Mouse (Mus musculus) forebrain, embryonic 11.5 days (tissue): ENCODE data around the gene Aldh3a2. TPM values are rescaled to one million over a fixed set of nuclear protein-coding genes. Genes with fewer than 3 reads are reported as not detected.
"Not testable (repeated sequence)": the region's sequence is repeated elsewhere in the genome, so short reads cannot be mapped to it uniquely, and the experiment has no call there.

ENCODE experiments used
- ATAC-seq: fragments of 200-750 bp; cut with Nextera tagmentation; replicated peaks from 2 replicates; pipeline ENCODE4 v1.8.0; 2017; ENCODE audit warnings: moderate TSS enrichment; ENCODE audit not compliant: low FRiP score
- DNase-seq: peaks from one replicate; pipeline ENCODE4 v3.0.0-alpha.2; 2017; ENCODE audit warnings: low spot score
- H3K27ac ChIP-seq: fragments of 300-500 bp; sonication (generic); 2 replicates; pipeline ENCODE4 v1.5.1; 2014; ENCODE audit warnings: low read depth, low read length
- H3K27me3 ChIP-seq: fragments of 300-500 bp; sonication (generic); 2 replicates; pipeline ENCODE4 v1.6.1; 2014; ENCODE audit warnings: mild to moderate bottlenecking, low read length, mixed read lengths; ENCODE audit not compliant: control insufficient read depth, insufficient read depth
- H3K36me3 ChIP-seq: fragments of 300-500 bp; sonication (generic); 2 replicates; pipeline ENCODE4 v1.6.1; 2014; ENCODE audit warnings: mild to moderate bottlenecking, low read length, moderate library complexity, mixed read lengths; ENCODE audit not compliant: control insufficient read depth, insufficient read depth
- H3K4me1 ChIP-seq: fragments of 300-500 bp; sonication (generic); replicated peaks from 2 replicates; pipeline ENCODE4 v1.6.1; 2014; ENCODE audit warnings: low read length, mixed read lengths; ENCODE audit not compliant: control insufficient read depth, insufficient read depth
- H3K4me2 ChIP-seq: fragments of 300-500 bp; sonication (generic); 2 replicates; pipeline ENCODE4 v1.6.1; 2014; ENCODE audit warnings: low read depth, mild to moderate bottlenecking, low read length, moderate library complexity, mixed read lengths; ENCODE audit not compliant: severe bottlenecking
- H3K4me3 ChIP-seq: fragments of 300-500 bp; sonication (generic); 2 replicates; pipeline ENCODE4 v1.5.1; 2014; ENCODE audit warnings: low read depth, low read length
- H3K9ac ChIP-seq: fragments of 300-500 bp; sonication (generic); 2 replicates; pipeline ENCODE4 v1.6.1; 2014; ENCODE audit warnings: low read length
- H3K9me3 ChIP-seq: fragments of 300-500 bp; sonication (generic); 2 replicates; pipeline ENCODE4 v1.6.1; 2016; ENCODE audit warnings: low read length, mixed read lengths; ENCODE audit not compliant: control insufficient read depth
- WGBS: fragments of 180-500 bp; shearing (Covaris S2); extraction: QIAGEN DNeasy Blood & Tissue Kit; methylation state at CpG from one replicate; pipeline ENCODE4 v1.1.7; 2014; 5-methylcytosine and 5-hydroxymethylcytosine counted together
- polyA plus RNA-seq: library from polyadenylated mRNA; unstranded; fragments of >200 nt; fragmentation: Nextera tagmentation; extraction: Ambion mirVana; gene quantifications from 2 replicates; pipeline ENCODE4 v1.2.1, GENCODE M21; 2014

Aldh3a2 gene
- polyA plus RNA-seq, 1 experiment from 2014 or later = 21.8 TPM

DNA sequence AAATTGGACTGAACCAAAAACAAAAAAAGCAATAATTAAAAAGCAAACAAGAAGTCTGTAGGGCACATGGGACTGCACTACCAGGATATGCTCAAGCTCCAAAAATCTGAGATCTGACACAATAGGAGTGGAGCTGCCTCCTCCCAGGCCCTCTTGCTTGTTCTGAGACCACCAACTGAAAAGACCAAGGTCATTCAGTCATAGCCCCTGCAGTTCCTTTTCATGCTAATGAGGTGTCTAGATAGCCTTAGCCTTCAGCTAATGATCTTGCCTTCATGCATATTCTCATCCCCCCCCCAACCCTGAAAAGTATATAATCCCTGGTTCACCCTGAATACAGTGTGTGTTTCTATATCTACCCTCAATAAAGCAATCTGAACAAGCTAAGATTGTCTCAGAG, 85.6 kb downstream of the Aldh3a2 start:
- Histone ChIP-seq H3K9ac (no peak overlapping the region), H3K4me1 (no peaks in the 10 kb centered on the region), H3K4me3 (no peak overlapping the region), H3K9me3 (no peaks in the 10 kb centered on the region), H3K4me2 (no peak overlapping the region), H3K27ac (no peak overlapping the region), H3K27me3 (no peaks in the 10 kb centered on the region), H3K36me3 (no peaks in the 10 kb centered on the region)
- DNase-seq (no peak), ATAC-seq (no peak)

DNA sequence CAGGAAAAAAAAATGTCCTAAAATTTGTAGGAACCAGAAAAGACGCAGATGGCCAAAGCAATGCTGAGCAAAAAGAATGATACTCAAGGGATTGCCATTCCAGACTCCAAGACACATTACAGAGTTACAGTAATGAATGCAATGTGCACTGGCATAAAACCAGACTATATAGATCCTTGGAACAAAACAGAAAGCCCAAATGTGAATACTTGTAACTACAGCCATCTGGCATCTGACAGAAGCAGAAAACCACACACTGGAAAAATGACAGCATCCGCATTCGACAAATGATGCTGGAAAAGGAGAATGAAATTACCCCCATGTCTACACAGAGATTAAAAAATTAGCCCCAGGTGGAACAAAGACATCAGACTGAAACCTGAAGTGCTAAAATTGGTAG, 86.9 kb downstream of the Aldh3a2 start:
- H3K4me1 ChIP-seq = no peaks in the 10 kb centered on the region
- H3K36me3 ChIP-seq = no peaks in the 10 kb centered on the region
- no peak overlapping the region for H3K9ac ChIP-seq
- no peak overlapping the region for H3K4me3 ChIP-seq
- WGBS = 90% methylated on average over 3 of the region's 3 CpGs
- H3K27me3 ChIP-seq = no peaks in the 10 kb centered on the region
- DNase-seq (no peak), ATAC-seq (no peak)
- H3K9me3 ChIP-seq = no peaks in the 10 kb centered on the region
- H3K4me2 ChIP-seq = no peak overlapping the region
- H3K27ac ChIP-seq = no peak overlapping the region

DNA sequence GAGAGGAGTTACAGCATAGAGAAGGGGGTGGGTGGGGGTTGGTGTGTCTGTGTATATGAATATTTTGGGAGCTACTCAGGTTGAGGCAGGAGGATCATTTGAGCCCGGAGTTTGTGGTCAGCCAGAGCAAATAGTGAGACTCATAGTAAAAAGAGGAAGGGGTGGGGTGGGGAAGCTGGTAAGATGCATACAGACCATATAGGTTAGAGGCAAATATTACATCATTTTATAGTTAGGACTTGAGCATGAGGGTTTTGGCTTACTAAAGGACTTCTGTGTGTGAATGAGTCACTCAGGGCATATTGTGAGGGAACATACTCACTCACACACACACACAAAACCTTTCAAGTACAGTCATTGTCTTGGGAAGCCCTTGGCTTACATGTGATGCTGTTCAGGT, 90.9 kb downstream of the Aldh3a2 start:
- Histone ChIP-seq H3K4me1 (peaks cover 7% of the 10 kb centered on the region; the same call in 1 of the 2 replicates), H3K27ac (no peak overlapping the region), H3K36me3 (no peaks in the 10 kb centered on the region), H3K9ac (no peak overlapping the region), H3K27me3 (no peaks in the 10 kb centered on the region), H3K4me3 (no peak overlapping the region), H3K4me2 (no peak overlapping the region), H3K9me3 (no peaks in the 10 kb centered on the region)
- ATAC-seq (no peak), DNase-seq (no peak)
- 92% methylated on average over 1 of the region's 1 CpGs for WGBS

DNA sequence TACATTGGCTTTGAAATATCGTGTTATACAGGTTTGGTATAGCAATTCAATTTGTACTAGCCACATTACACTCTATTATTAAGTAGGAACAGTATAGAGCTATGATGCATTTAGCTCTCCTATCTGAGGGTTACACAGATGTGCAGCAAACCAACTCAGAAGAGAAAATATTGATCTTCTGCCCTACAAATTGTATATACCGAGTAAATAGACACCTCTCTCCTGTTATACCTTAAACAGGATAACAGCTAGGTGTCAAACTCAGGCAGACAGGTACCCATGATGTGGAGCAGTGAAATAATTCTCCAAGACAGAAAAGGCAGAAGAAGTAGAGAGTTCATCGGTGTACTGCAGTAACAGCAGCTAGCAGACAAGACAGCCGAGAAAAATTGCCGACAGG, 91.5 kb downstream of the Aldh3a2 start:
- peaks cover 7% of the 10 kb centered on the region; the same call in 1 of the 2 replicates for H3K4me1 ChIP-seq
- H3K4me2 ChIP-seq = peak overlapping the region; percentile 37; the same call in 1 of the 2 replicates
- no peaks in the 10 kb centered on the region for H3K27me3 ChIP-seq
- no peak overlapping the region for H3K4me3 ChIP-seq
- no peaks in the 10 kb centered on the region for H3K9me3 ChIP-seq
- ATAC-seq (no peak), DNase-seq (no peak)
- H3K36me3 ChIP-seq = no peaks in the 10 kb centered on the region; the same call in 1 of the 2 replicates
- no peak overlapping the region for H3K9ac ChIP-seq
- 73% methylated on average over 5 of the region's 5 CpGs for WGBS
- no peak overlapping the region for H3K27ac ChIP-seq

DNA sequence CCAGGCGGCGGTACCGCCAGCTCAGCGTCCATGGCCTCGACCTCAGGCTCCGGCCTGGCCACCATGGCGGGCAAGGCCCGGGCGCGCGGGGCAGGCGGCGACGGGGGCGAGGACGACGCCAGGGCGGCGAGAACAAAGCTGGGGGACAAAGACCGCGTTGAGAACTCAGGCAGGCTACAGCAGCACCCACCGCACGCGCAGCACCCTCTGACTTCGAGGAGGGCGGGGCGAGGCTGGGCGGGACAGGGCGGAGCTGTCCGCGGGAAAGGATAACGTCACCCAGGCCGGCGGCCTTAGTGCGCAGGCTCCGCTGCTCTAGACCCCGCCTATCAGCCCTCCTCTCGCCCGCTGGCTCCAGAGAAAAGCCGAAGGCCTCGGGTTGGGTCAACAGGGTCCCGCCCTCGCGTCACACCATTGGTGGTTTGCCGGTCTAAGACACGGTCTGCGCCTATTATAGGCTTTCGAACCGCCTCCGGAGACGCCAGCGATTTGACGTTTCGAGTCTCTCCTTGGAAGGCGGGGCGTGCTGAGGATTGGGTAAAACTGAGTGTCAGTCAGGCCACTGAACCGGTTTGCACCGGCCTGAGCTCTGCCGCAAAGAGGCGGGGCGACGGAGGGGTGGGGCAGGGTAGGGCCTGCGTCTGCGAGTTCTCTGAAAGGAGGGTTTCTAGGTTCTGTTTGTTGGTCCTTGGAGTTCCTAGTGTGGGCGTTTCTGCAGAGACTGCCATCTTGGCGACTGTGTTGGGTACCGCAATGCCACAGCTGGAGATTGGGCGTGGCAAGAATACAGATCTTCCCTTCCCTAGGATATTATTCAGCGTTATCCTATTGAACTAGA, 92.2 kb downstream of the Aldh3a2 start, which contains the start of gene Usp22:
Usp22 (minus strand) TSS at position 235 of the 838 bp plus-strand sequence.
- Histone ChIP-seq H3K4me2 (peak within 1 kb of the TSS; percentile 62), H3K9me3 (no peaks in the 10 kb centered on the region), H3K27me3 (no peaks in the 10 kb centered on the region), H3K9ac (peak within 1 kb of the TSS; percentile 89), H3K27ac (peak within 1 kb of the TSS; percentile 79), H3K4me1 (peaks cover 7% of the 10 kb centered on the region; the same call in 1 of the 2 replicates), H3K36me3 (no peaks in the 10 kb centered on the region; the same call in 1 of the 2 replicates), H3K4me3 (peak within 1 kb of the TSS; percentile 68)
- ATAC-seq (peak; percentile 98), DNase-seq (peak; percentile 99)
- WGBS = under 1% methylated on average over 69 of the region's 69 CpGs

DNA sequence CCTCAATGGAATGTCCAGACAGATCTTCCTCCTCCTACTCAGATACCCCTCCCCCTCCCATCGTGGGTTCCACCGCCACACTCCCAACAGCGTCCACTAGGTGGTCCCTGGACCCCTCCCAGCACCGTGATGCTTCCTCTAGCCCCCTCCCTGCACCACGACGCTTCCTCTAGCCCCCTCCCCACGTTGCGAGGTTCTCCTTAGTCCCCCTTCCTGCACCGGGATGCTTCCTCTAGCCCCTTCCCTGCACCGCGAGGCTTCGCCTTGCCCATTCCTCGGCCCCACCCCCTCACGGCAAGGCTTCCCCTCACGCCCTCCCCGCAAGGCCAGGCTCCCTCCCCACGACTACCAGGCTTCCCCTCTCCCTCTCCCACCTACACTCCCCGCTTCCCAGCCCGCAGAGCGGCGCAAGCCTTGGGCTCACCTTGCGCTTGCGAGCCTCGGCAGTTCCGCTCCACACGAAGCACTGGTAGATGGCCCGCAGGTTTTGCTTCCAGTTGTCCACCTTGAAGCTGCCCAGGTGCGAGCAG, 92.9 kb downstream of the Aldh3a2 start:
- H3K27me3 ChIP-seq = no peaks in the 10 kb centered on the region
- DNase-seq (peak; percentile 89), ATAC-seq (peak; percentile 36)
- WGBS = under 1% methylated on average over 28 of the region's 28 CpGs
- H3K9me3 ChIP-seq = no peaks in the 10 kb centered on the region
- H3K36me3 ChIP-seq = no peaks in the 10 kb centered on the region; the same call in 1 of the 2 replicates
- peaks cover 7% of the 10 kb centered on the region; the same call in 1 of the 2 replicates for H3K4me1 ChIP-seq
- peak overlapping the region; percentile 62 for H3K4me2 ChIP-seq
- H3K9ac ChIP-seq = peak overlapping the region; percentile 89
- H3K4me3 ChIP-seq = peak overlapping the region; percentile 68
- peak overlapping the region; percentile 79 for H3K27ac ChIP-seq

DNA sequence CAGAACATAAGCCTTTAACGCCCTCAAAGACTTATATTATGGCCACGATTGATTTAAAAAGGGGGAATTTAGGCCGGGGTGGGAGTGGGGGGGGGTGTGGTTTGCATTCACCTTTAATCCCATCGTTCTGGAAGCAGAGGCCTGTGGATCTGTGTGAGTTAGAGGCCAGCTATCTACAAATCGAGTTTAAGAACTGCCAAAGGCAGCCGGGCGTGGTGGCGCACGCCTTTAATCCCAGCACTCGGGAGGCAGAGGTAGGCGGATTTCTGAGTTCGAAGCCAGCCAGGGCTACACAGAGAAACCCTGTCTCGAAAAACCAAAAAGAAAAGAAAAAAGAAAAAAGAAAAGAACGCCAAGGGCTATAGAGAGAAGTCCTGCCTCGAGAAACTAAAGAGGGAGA, 93.8 kb downstream of the Aldh3a2 start:
- peak overlapping the region; percentile 89 for H3K9ac ChIP-seq
- ATAC-seq, H3K36me3 ChIP-seq, H3K27ac ChIP-seq, H3K4me1 ChIP-seq, H3K9me3 ChIP-seq, DNase-seq, H3K27me3 ChIP-seq: not testable (repeated sequence)
- H3K4me3 ChIP-seq = peak overlapping the region; percentile 68
- 30% methylated on average over 15 of the region's 15 CpGs for WGBS
- peak overlapping the region; percentile 62 for H3K4me2 ChIP-seq
